Mouse (Mus musculus): ENCODE data around the gene Taf1d. TPM values are rescaled to one million over a fixed set of nuclear protein-coding genes. Genes with fewer than 3 reads are reported as not detected.
"Not testable (repeated sequence)": the region's sequence is repeated elsewhere in the genome, so short reads cannot be mapped to it uniquely, and the experiment has no call there.

Gene Taf1d
- polyA plus RNA-seq, 1 experiment from 2014 or later: 74.9 TPM

DNA sequence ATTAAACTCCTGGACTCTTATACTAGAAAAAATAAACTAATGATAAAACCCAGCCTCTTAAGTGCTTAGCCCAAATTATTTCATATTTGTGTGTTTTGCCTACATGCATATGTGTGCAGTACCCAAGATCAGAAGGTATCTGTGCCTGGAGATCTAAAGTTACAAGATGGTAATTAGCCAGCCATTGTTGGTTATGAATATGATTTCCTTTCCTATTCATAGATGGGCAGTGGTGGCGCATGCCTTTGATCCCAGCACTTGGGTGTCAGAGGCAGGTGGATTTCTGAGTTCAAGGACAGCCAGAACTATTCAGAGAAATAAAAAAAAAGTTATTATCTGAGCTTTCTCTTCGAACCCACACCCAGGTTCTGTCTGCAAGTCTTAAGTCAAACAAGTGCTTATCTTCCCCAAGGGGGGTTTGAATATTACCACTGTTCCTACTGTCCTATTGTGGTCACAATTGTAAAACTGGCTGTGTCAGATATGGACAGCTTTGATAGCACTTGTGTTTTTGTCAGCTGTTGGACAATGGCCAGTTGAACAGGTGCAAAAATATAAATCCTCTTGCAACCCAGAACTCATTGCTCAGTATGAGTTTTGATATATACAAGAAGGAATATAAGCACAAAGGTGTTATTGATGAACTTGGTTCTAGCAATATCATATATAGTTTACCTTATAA lies 6.2 kb downstream of the Taf1d start:
- Histone ChIP-seq H3K36me3 (replicated peaks) (peaks cover 87% of the 10 kb centered on the region), H3K4me2 (no peak overlapping the region), H3K9ac (no peak overlapping the region), H3K4me1 (peaks cover 19% of the 10 kb centered on the region), H3K9me3 (no peaks in the 10 kb centered on the region), H3K27me3 (no peaks in the 10 kb centered on the region), H3K4me3 (replicated peaks) (no peak overlapping the region), H3K27ac (no peak overlapping the region)
- no peak for ATAC-seq (ENCODE audit: low FRiP score)
- WGBS: 96% methylated on average over 2 of the region's 2 CpGs

DNA sequence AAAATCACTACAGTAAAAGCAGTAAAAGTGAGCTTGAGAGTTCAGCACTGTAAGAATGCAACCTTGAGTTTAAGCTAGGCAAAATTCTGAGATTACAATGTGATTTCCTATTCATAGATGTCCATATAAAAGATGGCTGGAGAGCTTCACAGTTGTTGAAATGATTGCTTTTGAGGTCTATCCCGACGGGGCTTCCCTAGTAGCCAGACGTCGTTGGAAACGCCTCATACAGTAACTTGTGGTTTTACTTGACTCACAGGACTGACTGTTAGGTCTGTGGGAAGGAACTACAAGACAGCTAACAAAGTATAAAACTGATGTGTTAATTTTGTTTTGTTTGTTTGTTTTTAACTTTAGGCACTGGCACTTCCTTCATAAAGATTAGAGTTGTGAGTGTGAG lies 7.6 kb downstream of the Taf1d start:
- peaks cover 90% of the 10 kb centered on the region for H3K36me3 ChIP-seq (replicated peaks)
- 95% methylated on average over 5 of the region's 5 CpGs for WGBS
- no peak overlapping the region for H3K4me3 ChIP-seq (replicated peaks)
- peaks cover 9% of the 10 kb centered on the region for H3K4me1 ChIP-seq
- no peak overlapping the region for H3K27ac ChIP-seq
- H3K9me3 ChIP-seq: no peaks in the 10 kb centered on the region
- no peaks in the 10 kb centered on the region for H3K27me3 ChIP-seq
- H3K9ac ChIP-seq: no peak overlapping the region
- no peak overlapping the region for H3K4me2 ChIP-seq
- ATAC-seq (ENCODE audit: low FRiP score): no peak

DNA sequence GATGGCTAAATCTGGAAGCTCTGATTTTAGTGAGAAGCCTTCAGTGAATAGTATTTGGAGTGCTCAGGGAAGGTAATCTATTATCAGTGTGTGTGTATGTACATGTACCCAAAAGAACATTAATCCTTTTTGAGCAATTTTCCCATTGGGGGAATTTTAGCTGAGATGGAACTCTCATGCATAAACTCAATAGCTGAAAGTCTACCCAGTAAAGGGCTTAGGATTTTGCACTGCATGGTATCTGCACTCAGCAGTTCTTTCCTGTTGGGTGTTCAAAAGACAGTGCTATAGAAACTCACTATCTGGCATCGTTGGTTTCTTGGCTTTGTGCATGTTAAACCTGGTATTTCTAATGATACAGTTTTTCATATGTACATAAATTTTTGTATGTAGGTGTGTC lies 8.6 kb downstream of the Taf1d start:
- Histone ChIP-seq H3K4me3 (replicated peaks) (no peak overlapping the region), H3K36me3 (replicated peaks) (peaks cover 80% of the 10 kb centered on the region)
- WGBS: 97% methylated on average over 1 of the region's 1 CpGs

DNA sequence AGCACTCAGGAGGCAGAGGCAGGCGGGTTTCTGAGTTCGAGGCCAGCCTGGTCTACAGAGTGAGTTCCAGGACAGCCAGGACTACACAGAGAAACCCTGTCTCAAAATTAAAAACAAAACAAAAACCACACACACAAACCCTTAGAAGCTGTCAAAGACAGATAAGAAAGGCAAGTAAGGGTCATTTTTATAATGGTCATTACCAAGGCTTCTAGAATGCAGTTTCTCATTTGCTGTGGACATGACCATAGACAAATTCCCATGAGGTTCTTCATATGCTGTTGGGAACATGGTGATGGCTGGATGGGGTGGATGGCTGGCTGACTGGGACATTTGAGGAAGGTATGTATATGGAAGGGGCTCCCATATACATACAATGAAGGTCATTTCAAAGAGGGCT lies 10.3 kb downstream of the Taf1d start:
- H3K27me3 ChIP-seq; H3K4me2 ChIP-seq; H3K9ac ChIP-seq; H3K4me3 ChIP-seq (replicated peaks); H3K27ac ChIP-seq; H3K4me1 ChIP-seq; ATAC-seq (ENCODE audit: low FRiP score); H3K9me3 ChIP-seq: not testable (repeated sequence)
- peaks cover 74% of the 10 kb centered on the region for H3K36me3 ChIP-seq (replicated peaks)
- WGBS: 94% methylated on average over 2 of the region's 2 CpGs

More for the DNA sequence above, 8.6 kb downstream of the Taf1d start:
- no peaks in the 10 kb centered on the region for H3K27me3 ChIP-seq
- H3K9ac ChIP-seq: no peak overlapping the region
- H3K27ac ChIP-seq: no peak overlapping the region
- H3K9me3 ChIP-seq: no peaks in the 10 kb centered on the region
- no peak for ATAC-seq (ENCODE audit: low FRiP score)
- no peak overlapping the region for H3K4me2 ChIP-seq
- H3K4me1 ChIP-seq: peaks cover under 1% of the 10 kb centered on the region; the same call in 1 of the 2 replicates

DNA sequence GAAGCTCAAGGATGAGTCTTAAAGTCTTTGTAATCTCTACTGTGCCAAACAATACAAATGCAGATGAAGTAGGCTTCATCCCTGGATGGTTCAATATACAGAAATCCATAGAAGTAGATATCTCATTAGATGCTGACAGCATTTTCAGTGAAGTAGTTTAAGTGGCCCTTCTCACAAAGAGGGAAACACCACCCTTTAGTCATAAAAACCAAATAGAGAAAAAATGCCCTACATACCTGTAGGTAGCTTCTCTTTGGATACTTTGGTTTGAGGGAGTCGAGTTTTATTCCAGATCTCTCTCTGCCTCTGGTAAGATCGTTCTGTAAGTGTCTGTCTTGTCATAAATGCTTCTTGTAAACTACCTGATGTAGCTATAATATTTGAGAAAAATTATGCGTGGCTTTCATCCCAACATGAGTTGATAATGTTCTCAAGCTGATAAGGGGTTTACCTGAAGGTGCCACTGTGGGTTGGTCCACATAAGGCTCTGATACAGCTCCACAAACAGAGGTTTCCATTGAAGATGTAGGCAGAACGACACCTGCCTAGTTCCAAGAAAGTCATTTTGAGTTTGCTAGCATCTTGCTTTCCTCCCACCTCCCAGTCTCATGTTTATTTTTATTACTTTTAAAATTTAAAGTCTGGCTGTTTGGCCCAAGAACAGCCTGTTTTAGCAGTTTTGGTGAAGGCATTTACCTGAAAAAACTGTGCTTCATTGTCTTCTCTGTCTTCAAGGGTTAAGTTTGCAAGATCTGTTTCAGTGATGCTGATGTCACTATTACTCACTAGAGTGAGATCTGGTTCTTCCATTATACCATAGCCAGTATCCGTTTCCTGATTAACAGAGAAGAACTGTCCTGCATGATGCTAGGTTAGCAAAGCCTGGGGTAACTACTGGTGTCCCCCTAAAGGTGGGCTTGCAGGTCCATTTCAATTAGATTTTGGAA lies 11.5 kb downstream of the Taf1d start:
- Histone ChIP-seq H3K9ac (no peak overlapping the region), H3K27me3 (no peaks in the 10 kb centered on the region), H3K4me2 (no peak overlapping the region), H3K36me3 (replicated peaks) (peaks cover 75% of the 10 kb centered on the region), H3K4me3 (replicated peaks) (no peak overlapping the region), H3K4me1 (no peaks in the 10 kb centered on the region), H3K9me3 (no peaks in the 10 kb centered on the region), H3K27ac (no peak overlapping the region)
- ATAC-seq (ENCODE audit: low FRiP score): no peak
- WGBS: 70% methylated on average over 5 of the region's 5 CpGs

DNA sequence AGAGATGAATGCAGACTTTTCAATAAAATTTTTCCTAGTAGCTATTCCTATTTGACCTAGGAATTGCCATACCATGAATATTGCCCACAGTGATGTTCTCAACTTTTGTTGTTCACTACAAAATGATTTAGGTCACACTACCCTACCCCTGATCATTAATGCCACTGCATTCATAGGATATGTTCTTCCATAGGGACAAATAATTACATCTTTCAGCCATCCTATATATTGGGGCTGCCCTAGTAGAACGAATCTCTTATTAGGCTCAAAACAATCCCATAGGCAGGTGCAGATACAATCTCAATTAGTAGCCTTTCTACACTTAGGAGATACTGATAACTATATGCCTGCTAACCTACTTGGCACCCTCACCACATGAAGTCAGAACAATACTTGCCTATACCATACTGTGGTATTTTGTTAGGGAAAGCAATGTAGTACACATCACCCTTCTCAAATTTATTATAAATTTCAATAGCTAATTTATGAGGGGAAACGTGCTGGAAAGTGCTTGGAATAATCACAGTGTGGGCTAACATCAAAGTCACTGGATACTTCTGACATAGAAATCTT lies 12.2 kb downstream of the Taf1d start:
- Histone ChIP-seq H3K4me2 (no peak overlapping the region), H3K36me3 (replicated peaks) (peaks cover 75% of the 10 kb centered on the region), H3K27me3 (no peaks in the 10 kb centered on the region), H3K27ac (no peak overlapping the region), H3K4me1 (no peaks in the 10 kb centered on the region), H3K9me3 (no peaks in the 10 kb centered on the region), H3K4me3 (replicated peaks) (no peak overlapping the region), H3K9ac (no peak overlapping the region)
- ATAC-seq (ENCODE audit: low FRiP score): no peak
- WGBS: 79% methylated on average over 2 of the region's 2 CpGs

DNA sequence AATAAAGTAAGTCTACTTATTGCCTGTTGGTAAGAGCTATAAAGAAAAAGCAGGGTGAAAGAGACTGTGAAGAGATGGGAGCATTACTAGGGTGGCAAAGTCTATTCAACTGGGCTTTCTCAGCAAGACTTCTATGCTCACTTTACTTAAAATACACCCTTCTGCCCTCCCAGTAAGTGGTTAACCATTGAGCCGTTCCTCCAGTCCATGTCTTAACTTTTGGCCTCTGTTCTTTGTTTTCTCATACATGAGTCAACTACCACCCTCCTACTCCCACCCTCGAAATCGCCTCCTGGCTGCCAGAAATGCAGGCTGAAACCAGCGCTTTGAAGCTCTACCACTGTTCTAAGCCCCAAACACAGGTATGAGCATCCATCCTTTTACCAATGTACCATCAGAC lies 31.8 kb downstream of the Taf1d start:
- Histone ChIP-seq H3K27me3 (no peaks in the 10 kb centered on the region), H3K4me3 (replicated peaks) (no peak overlapping the region), H3K9ac (no peak overlapping the region), H3K4me2 (no peak overlapping the region), H3K4me1 (no peaks in the 10 kb centered on the region), H3K36me3 (replicated peaks) (peaks cover 88% of the 10 kb centered on the region), H3K27ac (no peak overlapping the region), H3K9me3 (no peaks in the 10 kb centered on the region)
- 94% methylated on average over 4 of the region's 4 CpGs for WGBS
- ATAC-seq (ENCODE audit: low FRiP score): no peak

DNA sequence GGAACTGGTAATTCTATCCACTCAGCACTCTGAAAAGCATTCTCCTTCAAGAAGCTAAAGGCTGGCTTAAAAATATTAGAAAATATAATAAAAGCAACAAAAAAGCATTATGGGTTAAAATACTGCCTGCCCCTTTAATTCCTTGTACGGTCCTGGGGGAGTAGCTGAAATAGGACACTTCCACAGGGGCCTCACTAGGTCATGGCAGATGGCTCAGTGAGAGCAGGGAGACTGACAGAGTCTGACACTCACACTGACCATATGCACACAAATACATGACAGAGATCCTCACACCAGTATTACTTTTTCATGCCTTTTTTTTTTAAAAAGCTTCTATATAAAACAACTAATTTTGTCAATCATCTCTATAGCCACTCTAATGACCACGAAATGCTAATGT lies 43.9 kb downstream of the Taf1d start:
- Histone ChIP-seq H3K36me3 (replicated peaks) (peaks cover 57% of the 10 kb centered on the region), H3K27ac (no peak overlapping the region), H3K9ac (no peak overlapping the region), H3K27me3 (no peaks in the 10 kb centered on the region), H3K9me3 (no peaks in the 10 kb centered on the region), H3K4me2 (no peak overlapping the region), H3K4me3 (replicated peaks) (no peak overlapping the region), H3K4me1 (no peaks in the 10 kb centered on the region)
- ATAC-seq (ENCODE audit: low FRiP score): no peak
- WGBS: 84% methylated on average over 2 of the region's 2 CpGs

DNA sequence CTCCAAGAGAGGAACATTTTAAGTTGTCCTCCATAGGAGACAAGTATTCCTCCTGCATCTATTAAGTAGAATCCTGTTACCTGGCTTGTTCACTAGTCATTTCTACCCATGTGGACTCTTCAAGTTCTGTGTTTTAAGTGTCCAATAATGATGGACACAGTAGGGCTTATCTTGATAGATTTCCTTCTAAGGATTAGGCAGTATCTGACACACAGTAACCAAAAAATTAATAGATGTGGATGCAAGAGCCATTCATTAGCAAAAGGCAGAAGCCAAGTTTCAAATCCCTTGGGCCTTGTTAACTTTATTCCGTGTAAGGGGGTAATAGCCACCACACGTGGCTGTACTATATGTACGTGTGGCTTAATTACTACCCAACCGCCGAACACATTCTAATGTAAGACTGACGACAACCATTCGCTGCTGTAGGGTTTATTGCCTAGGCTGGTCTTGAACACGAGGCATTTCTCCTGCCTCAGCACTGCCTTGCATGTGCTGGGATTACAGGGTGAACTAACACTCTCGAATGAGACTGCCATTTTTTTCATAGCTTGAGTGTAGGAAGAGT lies 51.0 kb downstream of the Taf1d start:
- WGBS: under 1% methylated on average over 9 of the region's 9 CpGs
- no peak for ATAC-seq (ENCODE audit: low FRiP score)

DNA sequence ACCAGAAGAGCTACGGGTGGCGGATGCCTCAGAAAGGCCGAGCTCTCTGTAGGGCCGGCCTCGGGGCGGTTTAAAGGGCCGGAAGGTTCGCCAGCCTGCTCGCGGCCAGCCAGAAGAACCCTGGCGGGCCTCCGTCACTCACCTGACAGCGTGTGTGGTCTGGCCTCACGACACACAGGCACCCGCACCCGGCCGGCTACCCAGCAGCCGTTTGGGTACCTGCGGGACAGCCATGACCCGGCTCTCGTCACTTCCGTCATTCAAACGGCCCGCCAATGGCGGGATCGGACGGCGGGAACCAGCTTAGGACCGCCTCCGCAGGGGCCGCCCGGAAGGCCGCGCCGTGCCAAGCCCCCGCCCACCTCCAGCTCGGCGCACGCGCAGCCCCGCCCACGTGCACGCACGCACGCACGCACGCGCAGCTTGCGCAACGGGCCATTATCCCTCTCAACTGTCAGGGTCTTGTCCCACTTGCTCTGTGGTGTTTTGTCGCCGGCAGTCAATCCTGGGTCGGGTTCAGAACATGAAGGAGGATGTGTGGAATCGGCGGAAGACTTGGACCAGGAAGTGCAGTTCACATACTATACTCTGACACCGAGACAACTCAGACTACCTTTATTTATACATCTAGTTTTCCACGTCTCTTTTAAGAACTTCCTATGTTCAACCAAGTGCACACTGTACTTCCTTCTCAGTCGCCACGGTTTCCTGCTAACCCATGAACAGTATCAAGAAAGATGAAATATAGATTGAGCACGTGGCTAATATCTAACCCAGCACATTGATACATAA lies 51.7 kb downstream of the Taf1d start, which contains the start of gene Cep295:
Gene Cep295, minus strand, starts transcription at position 305 of the 792 bp plus-strand sequence.
- Histone ChIP-seq H3K4me1 (peaks cover 8% of the 10 kb centered on the region), H3K9me3 (no peaks in the 10 kb centered on the region), H3K27me3 (no peaks in the 10 kb centered on the region), H3K4me3 (replicated peaks) (peak within 1 kb of the TSS; percentile 82), H3K27ac (peak within 1 kb of the TSS; percentile 75), H3K4me2 (peak within 1 kb of the TSS; percentile 71), H3K36me3 (replicated peaks) (peaks cover 6% of the 10 kb centered on the region; the same call in 1 of the 2 replicates), H3K9ac (peak within 1 kb of the TSS; percentile 83)
- WGBS: 3% methylated on average over 60 of the region's 60 CpGs
- peak; percentile 99 for ATAC-seq (ENCODE audit: low FRiP score)

More for the DNA sequence above, 51.0 kb downstream of the Taf1d start:
- peak overlapping the region; percentile 83 for H3K9ac ChIP-seq
- peak overlapping the region; percentile 75 for H3K27ac ChIP-seq
- peak overlapping the region; percentile 71 for H3K4me2 ChIP-seq
- H3K36me3 ChIP-seq (replicated peaks): peaks cover 9% of the 10 kb centered on the region; the same call in 1 of the 2 replicates
- no peaks in the 10 kb centered on the region for H3K9me3 ChIP-seq
- H3K4me3 ChIP-seq (replicated peaks): peak overlapping the region; percentile 82
- H3K4me1 ChIP-seq: peaks cover 8% of the 10 kb centered on the region
- no peaks in the 10 kb centered on the region for H3K27me3 ChIP-seq

DNA sequence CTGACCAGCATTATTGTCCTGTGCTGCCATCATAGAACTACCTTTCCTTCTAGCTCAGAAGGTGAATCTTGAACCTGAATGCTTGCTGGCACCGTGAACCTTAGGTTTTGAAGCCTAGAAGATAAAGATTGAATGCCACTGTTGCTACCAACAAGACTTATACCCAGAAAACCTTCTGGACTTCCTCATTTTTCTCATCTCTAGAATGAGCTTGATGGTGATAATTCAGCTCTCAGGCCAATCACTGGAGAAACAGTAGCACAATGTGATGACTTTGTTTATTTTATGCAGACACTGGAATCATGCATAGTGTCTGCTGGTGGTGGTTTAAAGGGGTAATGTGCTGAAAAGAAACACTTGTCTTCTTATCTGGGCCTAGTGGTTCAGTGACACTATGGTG lies 58.8 kb downstream of the Taf1d start:
- Histone ChIP-seq H3K4me2 (no peak overlapping the region), H3K27me3 (no peaks in the 10 kb centered on the region), H3K9ac (no peak overlapping the region), H3K4me1 (no peaks in the 10 kb centered on the region), H3K9me3 (no peaks in the 10 kb centered on the region), H3K27ac (no peak overlapping the region), H3K4me3 (replicated peaks) (no peak overlapping the region), H3K36me3 (replicated peaks) (no peaks in the 10 kb centered on the region)
- WGBS: 84% methylated on average over 1 of the region's 1 CpGs
- ATAC-seq (ENCODE audit: low FRiP score): no peak
